Mouse (Mus musculus) CD8-positive naive resting alpha-beta T cell, adult 2 months (primary cell): ENCODE measurements around the gene Gm21292.
"Not testable (repeated sequence)": the region's sequence is repeated elsewhere in the genome, so short reads cannot be mapped to it uniquely, and the experiment has no call there.

Experiments
- DNase-seq, 2 experiments: peaks; one replicate each; pipeline ENCODE4 v3.0.0; 2022; ENCODE audit warnings: low read depth in 2 of 2, low spot score in 2 of 2

Gm21292 gene

GRCm38 (mm10) chrY:9133824-9134223 lies at the start of gene Gm21292:
Gene Gm21292, minus strand, starts transcription at chrY:9133924.
- DNase-seq = not testable (repeated sequence)
